Mouse (Mus musculus): ENCODE data around the gene a. TPM values are rescaled to one million over a fixed set of nuclear protein-coding genes. Genes with fewer than 3 reads are reported as not detected.

Gene a
- total and polyA plus RNA-seq, 3 experiments = not detected

GRCm38 (mm10) chr2:154834149-154834865 is 43.1 kb downstream of the a start:
- Histone ChIP-seq H3K27me3 (ENCODE audit: control insufficient read depth, insufficient read depth, low read length) (no peaks in the 10 kb centered on the region), H3K36me3 (ENCODE audit: control insufficient read depth, insufficient read depth, low read length) (peaks cover 21% of the 10 kb centered on the region), H3K9ac (ENCODE audit: low read depth, low read length) (no peak overlapping the region), H3K4me1 (ENCODE audit: control insufficient read depth, insufficient read depth, low read length) (peaks cover 2% of the 10 kb centered on the region), H3K27ac (no peak overlapping the region), H3K79me2 (replicated peaks; ENCODE audit: control insufficient read depth, insufficient read depth, low read length) (peaks cover 9% of the 10 kb centered on the region), H3K4me3 (no peak overlapping the region)
- intact Hi-C loops (cut with DNase I) = no loop called here
- TF ChIP-seq EP300 (IDR thresholded peaks at IDR 0.05; ENCODE audit: insufficient read depth, low read depth, low read length) (no peak), CTCF (IDR thresholded peaks at IDR 0.05) (no peak), POLR2A (IDR thresholded peaks at IDR 0.05; ENCODE audit: insufficient read depth, low read depth, low read length) (no peak)
- 83% methylated on average over 6 of the region's 6 CpGs for WGBS
- DNase-seq = no peak

GRCm38 (mm10) chr2:154836537-154836936 is 45.3 kb downstream of the a start:
- Histone ChIP-seq H3K9ac (ENCODE audit: low read depth, low read length) (no peak overlapping the region), H3K4me1 (ENCODE audit: control insufficient read depth, insufficient read depth, low read length) (peaks cover under 1% of the 10 kb centered on the region), H3K27ac (no peak overlapping the region), H3K36me3 (ENCODE audit: control insufficient read depth, insufficient read depth, low read length) (peaks cover 6% of the 10 kb centered on the region), H3K27me3 (ENCODE audit: control insufficient read depth, insufficient read depth, low read length) (no peaks in the 10 kb centered on the region), H3K79me2 (replicated peaks; ENCODE audit: control insufficient read depth, insufficient read depth, low read length) (peaks cover 6% of the 10 kb centered on the region), H3K4me3 (no peak overlapping the region)
- intact Hi-C loops (cut with DNase I) = loop anchor here (2.0 kb wide), 1 partner anchor 14 kb away; no protein-coding TSS in a partner anchor
- WGBS = 29% methylated on average over 2 of the region's 2 CpGs
- no peak for DNase-seq
- TF ChIP-seq POLR2A (IDR thresholded peaks at IDR 0.05; ENCODE audit: insufficient read depth, low read depth, low read length) (no peak), CTCF (IDR thresholded peaks at IDR 0.05) (no peak), EP300 (IDR thresholded peaks at IDR 0.05; ENCODE audit: insufficient read depth, low read depth, low read length) (no peak)

- Histone ChIP-seq H3K79me2 (replicated peaks; ENCODE audit: control insufficient read depth, insufficient read depth, low read length) (peaks cover 7% of the 10 kb centered on the region), H3K27me3 (ENCODE audit: control insufficient read depth, insufficient read depth, low read length) (no peaks in the 10 kb centered on the region), H3K27ac (no peak overlapping the region), H3K9ac (ENCODE audit: low read depth, low read length) (no peak overlapping the region), H3K36me3 (ENCODE audit: control insufficient read depth, insufficient read depth, low read length) (peaks cover 7% of the 10 kb centered on the region), H3K4me1 (ENCODE audit: control insufficient read depth, insufficient read depth, low read length) (peaks cover 4% of the 10 kb centered on the region), H3K4me3 (no peak overlapping the region)
- TF ChIP-seq EP300 (IDR thresholded peaks at IDR 0.05; ENCODE audit: insufficient read depth, low read depth, low read length) (no peak), CTCF (IDR thresholded peaks at IDR 0.05) (no peak), POLR2A (IDR thresholded peaks at IDR 0.05; ENCODE audit: insufficient read depth, low read depth, low read length) (no peak)
- intact Hi-C loops (cut with DNase I) = no loop called here
- no peak for DNase-seq
Observed at GRCm38 (mm10) chr2:154848086-154848485, 56.9 kb downstream of the a start.

- intact Hi-C loops (cut with DNase I) = loop anchor here (1.0 to 2.0 kb wide), 5 partner anchors 37 to 152 kb away; no protein-coding TSS in a partner anchor
- Histone ChIP-seq H3K36me3 (ENCODE audit: control insufficient read depth, insufficient read depth, low read length) (peaks cover 9% of the 10 kb centered on the region), H3K9ac (ENCODE audit: low read depth, low read length) (no peak overlapping the region), H3K4me1 (ENCODE audit: control insufficient read depth, insufficient read depth, low read length) (peaks cover 7% of the 10 kb centered on the region), H3K79me2 (replicated peaks; ENCODE audit: control insufficient read depth, insufficient read depth, low read length) (peaks cover 11% of the 10 kb centered on the region), H3K27me3 (ENCODE audit: control insufficient read depth, insufficient read depth, low read length) (no peaks in the 10 kb centered on the region), H3K4me3 (no peak overlapping the region), H3K27ac (no peak overlapping the region)
- TF ChIP-seq CTCF (IDR thresholded peaks at IDR 0.05) (peak; percentile 84), EP300 (IDR thresholded peaks at IDR 0.05; ENCODE audit: insufficient read depth, low read depth, low read length) (no peak), POLR2A (IDR thresholded peaks at IDR 0.05; ENCODE audit: insufficient read depth, low read depth, low read length) (no peak)
- peak; percentile 18 to 46 for DNase-seq
- 79% methylated on average over 1 of the region's 1 CpGs for WGBS
Observed at GRCm38 (mm10) chr2:154855383-154855782, 64.2 kb downstream of the a start.

- TF ChIP-seq CTCF (IDR thresholded peaks at IDR 0.05) (no peak), POLR2A (IDR thresholded peaks at IDR 0.05; ENCODE audit: insufficient read depth, low read depth, low read length) (no peak), EP300 (IDR thresholded peaks at IDR 0.05; ENCODE audit: insufficient read depth, low read depth, low read length) (no peak)
- no peaks in the 10 kb centered on the region for H3K4me1 ChIP-seq (ENCODE audit: control insufficient read depth, insufficient read depth, low read length)
- H3K36me3 ChIP-seq (ENCODE audit: control insufficient read depth, insufficient read depth, low read length) = peaks cover 7% of the 10 kb centered on the region
- H3K9ac ChIP-seq (ENCODE audit: low read depth, low read length) = no peak overlapping the region
- H3K27me3 ChIP-seq (ENCODE audit: control insufficient read depth, insufficient read depth, low read length) = no peaks in the 10 kb centered on the region
- H3K27ac ChIP-seq = no peak overlapping the region
- no peak overlapping the region for H3K4me3 ChIP-seq
- 95% methylated on average over 13 of the region's 13 CpGs for WGBS
- intact Hi-C loops (cut with DNase I) = no loop called here
- 0 out of 2 replicates have a peak, but pooled peaks cover 1% of the 10 kb centered on the region for H3K79me2 ChIP-seq (replicated peaks; ENCODE audit: control insufficient read depth, insufficient read depth, low read length)
- no peak for DNase-seq
Observed at GRCm38 (mm10) chr2:154863672-154864071, 72.5 kb downstream of the a start.

GRCm38 (mm10) chr2:154865696-154866095 is 74.5 kb downstream of the a start:
- Histone ChIP-seq H3K79me2 (replicated peaks; ENCODE audit: control insufficient read depth, insufficient read depth, low read length) (no peaks in the 10 kb centered on the region), H3K4me1 (ENCODE audit: control insufficient read depth, insufficient read depth, low read length) (no peaks in the 10 kb centered on the region), H3K9ac (ENCODE audit: low read depth, low read length) (no peak overlapping the region), H3K27me3 (ENCODE audit: control insufficient read depth, insufficient read depth, low read length) (no peaks in the 10 kb centered on the region), H3K4me3 (no peak overlapping the region), H3K27ac (no peak overlapping the region), H3K36me3 (ENCODE audit: control insufficient read depth, insufficient read depth, low read length) (peaks cover 12% of the 10 kb centered on the region)
- no peak for TF ChIP-seq CTCF (IDR thresholded peaks at IDR 0.05)
- no peak for TF ChIP-seq EP300 (IDR thresholded peaks at IDR 0.05; ENCODE audit: insufficient read depth, low read depth, low read length)
- no peak for TF ChIP-seq POLR2A (IDR thresholded peaks at IDR 0.05; ENCODE audit: insufficient read depth, low read depth, low read length)
- intact Hi-C loops (cut with DNase I) = no loop called here
- no peak for DNase-seq
- 57% methylated on average over 3 of the region's 3 CpGs for WGBS
